ENCODE assay signal across 1 mouse cellular context in the genomic region with DNA sequence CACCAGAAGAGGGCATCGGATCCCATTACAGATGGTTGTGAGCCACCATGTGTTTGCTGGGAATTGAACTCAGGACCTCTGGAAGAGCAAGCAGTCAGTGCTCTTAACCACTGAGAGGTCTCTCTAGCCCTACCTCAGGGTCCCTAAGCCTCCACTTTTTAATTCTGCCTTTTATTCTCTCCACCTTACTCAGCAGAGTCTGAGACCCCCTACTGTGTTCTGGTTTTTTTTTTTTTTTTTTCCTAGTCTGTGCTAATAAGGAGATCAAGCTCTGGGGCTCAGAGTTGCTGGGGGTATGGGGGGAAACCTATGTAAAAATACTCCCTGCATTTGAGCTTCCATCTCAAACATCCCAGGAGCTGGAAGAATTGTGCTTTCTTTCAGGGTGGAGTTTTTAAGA.
TF ChIP-seq lines count a peak whose summit lies in the region.

No protein-coding gene starts in this region.

TF ChIP-seq in myocyte, 11 proteins besides CTCF, POLR2A, EP300 and RAD21 (continued from another document):
- TF ChIP-seq TCF3 (IDR thresholded peaks at IDR 0.05; ENCODE audit: insufficient read length, low read depth) = no peak
